Mouse (Mus musculus): Measurements from ENCODE around the gene Rassf2. TPM values are rescaled to one million over a fixed set of nuclear protein-coding genes. Genes with fewer than 3 reads are reported as not detected.
A peak's percentile ranks its signal among the peaks of the same experiment; 100 is the strongest.

The Rassf2 gene
- total RNA-seq, 2 experiments from 2014 or later, result 42.8 to 65.5 TPM

GRCm38 (mm10) chr2:132035470-132035835 is 5.4 kb upstream of the Rassf2 start:
- peak; percentile 70 for ATAC-seq (replicated peaks; ENCODE audit: poor library complexity)

GRCm38 (mm10) chr2:132034590-132035469 is 4.8 kb upstream of the Rassf2 start:
- peak; percentile 62 for ATAC-seq (replicated peaks; ENCODE audit: poor library complexity)

GRCm38 (mm10) chr2:132031364-132032095 is 1.5 kb upstream of the Rassf2 start:
- no peak for ATAC-seq (replicated peaks; ENCODE audit: poor library complexity)

DNA sequence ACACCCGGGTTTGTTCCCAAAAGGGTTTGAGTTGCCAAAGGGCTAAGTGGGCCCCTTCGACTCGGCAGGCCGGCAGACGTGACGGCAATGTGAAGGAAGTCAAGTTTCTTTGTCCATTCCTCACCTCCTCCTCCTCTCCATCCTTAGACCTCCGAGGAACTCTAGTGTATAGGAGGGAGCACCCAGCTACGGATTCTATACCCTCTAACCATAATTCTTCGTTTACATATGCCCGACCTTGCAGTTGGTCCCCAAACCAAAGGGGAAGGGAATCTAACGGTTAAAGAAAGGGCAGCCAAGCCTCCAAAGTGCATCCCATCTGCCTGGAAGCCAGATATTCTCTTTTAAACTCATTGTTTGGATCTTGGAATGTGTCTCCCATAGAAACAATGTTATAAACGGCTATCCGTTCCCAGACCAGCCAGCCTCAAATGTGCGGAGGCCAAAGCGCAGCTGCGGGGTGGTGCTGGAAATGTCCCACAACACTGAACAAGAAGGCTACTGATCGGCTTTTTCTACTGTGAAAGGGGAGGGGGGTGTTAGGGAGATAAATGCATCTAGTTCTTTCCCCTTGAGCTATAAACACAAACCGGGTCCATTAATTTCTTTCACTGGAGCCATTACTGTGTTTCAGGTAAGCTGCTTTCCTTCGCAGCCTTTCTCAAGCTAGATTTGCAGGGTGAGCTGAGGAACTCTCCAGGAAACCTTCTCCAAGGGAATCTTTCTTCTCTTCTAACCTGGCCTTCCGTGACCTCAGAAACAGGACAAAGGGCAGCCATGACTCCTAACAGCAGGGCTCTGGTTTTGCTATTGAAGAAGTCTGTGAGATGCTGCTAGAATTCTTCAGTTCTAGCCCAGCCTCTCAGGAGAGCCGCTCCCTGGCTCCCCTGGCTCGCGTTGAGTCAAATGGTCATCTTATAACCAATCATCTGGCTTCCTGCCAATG is 633 bp upstream of the Rassf2 start:
- no peak for ATAC-seq (replicated peaks; ENCODE audit: poor library complexity)

- ATAC-seq (replicated peaks; ENCODE audit: poor library complexity), result peak; percentile 39
These were observed 1.0 kb downstream of the Rassf2 start for GRCm38 (mm10) chr2:132028894-132029605.

GRCm38 (mm10) chr2:132028107-132028506 is 2.0 kb downstream of the Rassf2 start:
- no peak for ATAC-seq (replicated peaks; ENCODE audit: poor library complexity)

GRCm38 (mm10) chr2:132027366-132027765 is 2.7 kb downstream of the Rassf2 start:
- peak; percentile 35 for ATAC-seq (replicated peaks; ENCODE audit: poor library complexity)

- ATAC-seq (replicated peaks; ENCODE audit: poor library complexity), result no peak
These were observed 6.0 kb downstream of the Rassf2 start for GRCm38 (mm10) chr2:132024028-132024427.

DNA sequence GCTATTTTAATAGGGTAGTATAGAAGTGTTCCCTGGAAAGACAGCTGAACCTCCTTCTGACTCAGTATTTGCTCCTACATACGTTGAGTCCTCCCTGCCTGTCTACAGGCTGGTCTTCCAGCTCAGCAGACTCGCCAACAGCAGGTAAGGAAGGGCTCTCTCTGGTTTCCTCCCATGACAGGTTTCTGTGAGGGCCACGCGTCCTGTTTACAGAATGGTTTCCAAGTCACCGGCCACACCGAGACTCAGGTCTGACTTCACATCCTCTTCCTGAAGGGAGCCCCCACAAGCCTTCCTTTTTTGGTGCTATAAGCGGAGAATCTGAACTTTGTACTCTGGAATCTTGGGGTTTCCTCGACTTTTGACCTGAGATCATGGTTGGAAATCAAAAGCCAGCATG is 7.4 kb downstream of the Rassf2 start:
- no peak for ATAC-seq (replicated peaks; ENCODE audit: poor library complexity)

- ATAC-seq (replicated peaks; ENCODE audit: poor library complexity), result no peak
These were observed 8.4 kb downstream of the Rassf2 start for GRCm38 (mm10) chr2:132021616-132022015.

GRCm38 (mm10) chr2:132020991-132021541 is 9.0 kb downstream of the Rassf2 start:
- peak; percentile 77 for ATAC-seq (replicated peaks; ENCODE audit: poor library complexity)

DNA sequence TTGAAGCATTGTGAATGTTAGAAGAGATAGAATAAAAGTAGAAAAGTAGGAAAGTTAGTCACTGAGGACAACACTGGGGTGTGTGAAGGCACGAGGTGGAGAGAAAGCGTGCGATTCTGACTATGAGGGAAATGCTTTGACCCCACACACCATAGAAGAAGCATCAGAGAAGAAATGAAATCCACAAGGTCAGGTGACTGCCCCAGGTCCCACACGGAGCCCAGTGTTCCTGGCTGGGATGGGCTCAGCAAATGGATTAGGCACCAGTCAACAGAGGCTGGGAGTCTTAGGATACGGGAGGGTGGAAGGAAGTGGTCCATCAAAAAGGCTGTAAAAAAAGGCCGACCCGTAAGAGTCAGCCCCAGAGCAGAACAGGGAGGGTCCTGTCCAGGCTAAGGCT is 9.6 kb downstream of the Rassf2 start:
- ATAC-seq (replicated peaks; ENCODE audit: poor library complexity), result no peak

GRCm38 (mm10) chr2:132019372-132019811 is 10.7 kb downstream of the Rassf2 start:
- peak; percentile 62 for ATAC-seq (replicated peaks; ENCODE audit: poor library complexity)

DNA sequence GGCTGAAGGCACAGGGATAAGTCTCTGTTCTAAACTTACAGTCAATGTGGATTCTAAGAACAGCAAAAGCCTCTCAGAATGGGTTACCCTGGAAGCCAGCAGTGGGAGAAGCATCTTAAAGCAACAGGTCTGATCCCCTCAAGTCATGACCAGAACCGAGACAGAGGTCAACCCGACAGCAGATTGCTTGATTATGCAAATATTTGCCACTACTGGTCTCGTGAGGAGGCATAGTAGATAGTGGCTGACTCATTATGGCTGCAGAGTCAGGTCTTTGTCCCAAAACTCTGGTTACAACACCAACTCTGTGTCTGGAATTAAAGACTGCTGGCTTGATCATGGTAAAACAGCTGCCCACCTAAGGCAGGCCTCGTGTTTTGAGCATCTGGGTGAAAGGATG is 11.9 kb downstream of the Rassf2 start:
- ATAC-seq (replicated peaks; ENCODE audit: poor library complexity), result no peak

DNA sequence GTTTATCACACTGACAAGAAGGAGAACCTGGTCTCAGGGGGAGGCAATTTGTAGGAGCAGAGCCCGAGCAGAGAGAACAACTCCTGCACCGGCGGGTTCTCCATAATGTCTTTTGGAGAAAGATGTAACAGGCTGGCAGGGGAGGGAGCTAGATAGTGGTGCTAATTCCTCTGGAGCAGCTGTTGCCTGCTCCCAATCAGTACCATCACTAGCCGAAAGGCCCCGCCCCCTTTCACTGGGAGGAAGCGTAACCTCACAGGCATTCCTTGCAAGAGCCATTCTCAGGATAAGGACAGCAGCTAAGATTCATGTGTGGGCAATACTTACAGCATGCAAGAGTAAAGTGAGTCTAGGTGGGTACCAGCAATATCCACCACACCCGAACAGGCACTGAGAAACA is 12.4 kb downstream of the Rassf2 start:
- peak; percentile 18; the same call in 1 of the 2 replicates for ATAC-seq (replicated peaks; ENCODE audit: poor library complexity)

GRCm38 (mm10) chr2:132016034-132016433 is 14.0 kb downstream of the Rassf2 start:
- ATAC-seq (replicated peaks; ENCODE audit: poor library complexity), result no peak

- ATAC-seq (replicated peaks; ENCODE audit: poor library complexity), result no peak
These were observed 16.9 kb downstream of the Rassf2 start for GRCm38 (mm10) chr2:132013152-132013551.

GRCm38 (mm10) chr2:132010781-132011180 is 19.3 kb downstream of the Rassf2 start:
- no peak for ATAC-seq (replicated peaks; ENCODE audit: poor library complexity)

DNA sequence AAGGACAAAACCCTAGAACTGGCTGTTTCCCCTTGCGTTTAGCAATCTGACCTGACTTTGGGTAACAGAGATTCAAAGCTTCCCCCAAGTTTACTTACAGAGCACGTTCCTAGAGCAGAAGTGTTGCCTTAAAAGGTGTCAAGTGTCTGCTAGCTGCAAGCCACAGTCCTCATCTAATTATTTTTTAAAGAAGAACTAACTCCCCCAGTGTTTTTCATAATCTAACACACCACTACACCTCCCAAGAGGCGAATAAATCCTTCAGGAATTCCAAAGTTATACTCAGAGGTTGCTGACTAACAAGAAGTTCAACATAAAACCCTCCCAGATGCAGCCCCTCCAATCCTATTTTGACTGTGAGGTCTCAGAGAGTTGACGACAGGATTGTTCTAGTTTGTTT is 21.9 kb downstream of the Rassf2 start:
- ATAC-seq (replicated peaks; ENCODE audit: poor library complexity), result no peak

- no peak for ATAC-seq (replicated peaks; ENCODE audit: poor library complexity)
These were observed 22.6 kb downstream of the Rassf2 start for GRCm38 (mm10) chr2:132007475-132007819.
